Mouse (Mus musculus) liver, adult 2 months (tissue): Measurements from ENCODE around the gene Fancd2os. TPM values are rescaled to one million over a fixed set of nuclear protein-coding genes. Genes with fewer than 3 reads are reported as not detected.

Experiments used
- DNase-seq: peaks from one replicate; pipeline ENCODE4 v3.0.0-alpha.2; 2011; ENCODE audit warnings: low read depth, low spot score; ENCODE audit errors: extremely low read depth
- H3K27ac ChIP-seq: fragments of 200-500 bp; replicated peaks from 2 replicates; pipeline ENCODE4 v1.5.1; 2012; ENCODE audit warnings: low read depth, mild to moderate bottlenecking, control low read depth, inconsistent platforms, low read length; ENCODE audit not compliant: insufficient read depth
- H3K27me3 ChIP-seq: fragments of 200-500 bp; 2 replicates; pipeline ENCODE4 v1.6.1; 2012; ENCODE audit warnings: mild to moderate bottlenecking, moderate library complexity, low read length, inconsistent platforms; ENCODE audit not compliant: control insufficient read depth, insufficient read depth
- H3K36me3 ChIP-seq: fragments of 200-500 bp; 2 replicates; pipeline ENCODE4 v1.6.1; 2012; ENCODE audit warnings: low read length, inconsistent platforms; ENCODE audit not compliant: control insufficient read depth, insufficient read depth
- H3K4me1 ChIP-seq: fragments of 200-500 bp; 2 replicates; pipeline ENCODE4 v1.6.1; 2011; ENCODE audit warnings: low read length; ENCODE audit not compliant: control insufficient read depth, insufficient read depth
- H3K4me3 ChIP-seq: fragments of 200-500 bp; 2 replicates; pipeline ENCODE4 v1.5.1; 2011; ENCODE audit warnings: low read depth, mild to moderate bottlenecking, control low read depth, low read length, moderate library complexity; ENCODE audit not compliant: insufficient read depth
- H3K79me2 ChIP-seq: fragments of 200-500 bp; 2 replicates; pipeline ENCODE4 v1.6.1; 2012; ENCODE audit warnings: inconsistent platforms, mild to moderate bottlenecking, low read length, moderate library complexity; ENCODE audit not compliant: control insufficient read depth, insufficient read depth
- H3K9ac ChIP-seq: fragments of 200-500 bp; 2 replicates; pipeline ENCODE4 v1.6.1; 2012; ENCODE audit warnings: low read depth, mild to moderate bottlenecking, control low read depth, inconsistent platforms, low read length
- CTCF ChIP-seq: fragments of 200-500 bp; IDR thresholded peaks from 2 replicates; pipeline ENCODE4 v1.5.1; 2011; ENCODE audit warnings: low read depth, low read length, control low read depth
- POLR2A ChIP-seq: fragments of 200-500 bp; IDR thresholded peaks from 2 replicates; pipeline ENCODE4 v1.6.1; 2011; ENCODE audit warnings: low read length, control low read depth; ENCODE audit not compliant: insufficient read depth; ENCODE audit errors: extremely low read depth
- WGBS: fragments of 180-500 bp; shearing (Covaris S2); methylation state at CpG from one replicate; pipeline ENCODE4 v1.1.7; 2018; 5-methylcytosine and 5-hydroxymethylcytosine counted together
- polyA plus RNA-seq: library from polyadenylated mRNA; depleted of rRNA; stranded (reverse); fragments of >200 nt; gene quantifications from 2 replicates; pipeline ENCODE4 v1.2.3, GENCODE M21; 2012; rRNA removed
- total RNA-seq: library from RNA; depleted of rRNA; stranded (reverse); fragments of >200 nt; gene quantifications from 2 replicates; pipeline ENCODE4 v1.2.3, GENCODE M21; 2014; rRNA removed

The Fancd2os gene
- total and polyA plus RNA-seq, 2 experiments, result not detected

GRCm38 (mm10) chr6:113559736-113560135 is 40.8 kb downstream of the Fancd2os start:
- 93% methylated on average over 6 of the region's 6 CpGs for WGBS

More at GRCm38 (mm10) chr6:113559736-113560135, 40.8 kb downstream of the Fancd2os start:
- no peak for DNase-seq
- Histone ChIP-seq H3K27ac (no peak overlapping the region), H3K27me3 (no peaks in the 10 kb centered on the region), H3K79me2 (no peaks in the 10 kb centered on the region), H3K4me3 (no peak overlapping the region), H3K9ac (no peak overlapping the region), H3K36me3 (no peaks in the 10 kb centered on the region), H3K4me1 (no peaks in the 10 kb centered on the region)
- TF ChIP-seq CTCF (no peak), POLR2A (no peak)

Other genes starting within 250 kb of the Fancd2os start
- gene Tada3, start 222.8 kb downstream of the Fancd2os start, total RNA-seq, result 5.2 and 6.6 TPM in 2 replicates
- 8.4 and 10.4 TPM in 2 replicates for gene Tada3, start 222.8 kb downstream of the Fancd2os start, polyA plus RNA-seq
- gene Arpc4, start 222.6 kb downstream of the Fancd2os start, total RNA-seq, result 36.0 and 41.8 TPM in 2 replicates
- gene Arpc4, start 222.6 kb downstream of the Fancd2os start, polyA plus RNA-seq, result 31.5 and 36.4 TPM in 2 replicates
- 0.65 and 1.5 TPM in 2 replicates for gene Ttll3, start 211.5 kb downstream of the Fancd2os start, total RNA-seq
- gene Ttll3, start 211.5 kb downstream of the Fancd2os start, polyA plus RNA-seq, result 1.7 TPM in 2 replicates
- gene Rpusd3, start 181.4 kb downstream of the Fancd2os start, total RNA-seq, result 14.2 and 17.2 TPM in 2 replicates
- 106 and 118 TPM in 2 replicates for gene Rpusd3, start 181.4 kb downstream of the Fancd2os start, polyA plus RNA-seq
- gene Cidec, start 165.0 kb downstream of the Fancd2os start, total RNA-seq, result 0.92 and 1.5 TPM in 2 replicates
- 1.1 and 1.5 TPM in 2 replicates for gene Cidec, start 165.0 kb downstream of the Fancd2os start, polyA plus RNA-seq
- 20.2 and 26.6 TPM in 2 replicates for gene Jagn1, start 158.1 kb downstream of the Fancd2os start, total RNA-seq
- 59.1 and 61.5 TPM in 2 replicates for gene Jagn1, start 158.1 kb downstream of the Fancd2os start, polyA plus RNA-seq
- gene Il17re, start 142.2 kb downstream of the Fancd2os start, total RNA-seq, result 0.46 TPM in 1 of 2 replicates, not detected in the other
- gene Il17re, start 142.2 kb downstream of the Fancd2os start, polyA plus RNA-seq, result 0.26 TPM in 2 replicates
- 27.8 and 32.6 TPM in 2 replicates for gene Il17rc, start 129.3 kb downstream of the Fancd2os start, total RNA-seq
- gene Il17rc, start 129.3 kb downstream of the Fancd2os start, polyA plus RNA-seq, result 79.2 and 87.5 TPM in 2 replicates
- gene Creld1, start 117.4 kb downstream of the Fancd2os start, total RNA-seq, result 12.3 and 15.9 TPM in 2 replicates
- gene Creld1, start 117.4 kb downstream of the Fancd2os start, polyA plus RNA-seq, result 24.4 and 28.7 TPM in 2 replicates
- under 0.01 TPM in 1 of 2 replicates, not detected in the other for gene Prrt3, start 98.8 kb downstream of the Fancd2os start, total RNA-seq
- not detected in 2 replicates for gene Prrt3, start 98.8 kb downstream of the Fancd2os start, polyA plus RNA-seq
- gene Emc3, start 69.1 kb downstream of the Fancd2os start, total RNA-seq, result 53.5 and 56.0 TPM in 2 replicates
- 31.9 and 35.5 TPM in 2 replicates for gene Emc3, start 69.1 kb downstream of the Fancd2os start, polyA plus RNA-seq
- 0.18 and 0.67 TPM in 2 replicates for gene Fancd2, start 69.0 kb downstream of the Fancd2os start, total RNA-seq
- 0.22 TPM in 1 of 2 replicates, not detected in the other for gene Fancd2, start 69.0 kb downstream of the Fancd2os start, polyA plus RNA-seq
- gene Brk1, start 4.1 kb upstream of the Fancd2os start, total RNA-seq, result 70.3 and 76.0 TPM in 2 replicates
- 75.9 and 80.3 TPM in 2 replicates for gene Brk1, start 4.1 kb upstream of the Fancd2os start, polyA plus RNA-seq
- gene Vhl, start 23.2 kb upstream of the Fancd2os start, total RNA-seq, result 7.2 and 9.1 TPM in 2 replicates
- gene Vhl, start 23.2 kb upstream of the Fancd2os start, polyA plus RNA-seq, result 12.1 and 14.0 TPM in 2 replicates
- gene Irak2, start 37.8 kb upstream of the Fancd2os start, total RNA-seq, result 18.2 and 20.7 TPM in 2 replicates
- 30.8 and 36.1 TPM in 2 replicates for gene Irak2, start 37.8 kb upstream of the Fancd2os start, polyA plus RNA-seq
- gene Tatdn2, start 96.3 kb upstream of the Fancd2os start, total RNA-seq, result 15.0 and 19.9 TPM in 2 replicates
- 15.6 and 16.7 TPM in 2 replicates for gene Tatdn2, start 96.3 kb upstream of the Fancd2os start, polyA plus RNA-seq
- gene Ghrl, start 119.2 kb upstream of the Fancd2os start, total RNA-seq, result not detected in 2 replicates
- not detected in 2 replicates for gene Ghrl, start 119.2 kb upstream of the Fancd2os start, polyA plus RNA-seq
- 98.7 and 108 TPM in 2 replicates for gene Sec13, start 140.0 kb upstream of the Fancd2os start, total RNA-seq
- 86.2 and 88.2 TPM in 2 replicates for gene Sec13, start 140.0 kb upstream of the Fancd2os start, polyA plus RNA-seq